Mouse (Mus musculus): ENCODE measurements around the gene Jchain. TPM values are rescaled to one million over a fixed set of nuclear protein-coding genes. Genes with fewer than 3 reads are reported as not detected.

Gene Jchain
- total RNA-seq (2021) (under 1 TPM; 0.36 to 0.39 TPM), polyA plus RNA-seq (2012; rRNA removed) (3.1 and 3.9 TPM in 2 replicates)
- long read RNA-seq: 0 reads

GRCm38 (mm10) chr5:88527657-88528056 lies at the start of gene Jchain:
Jchain (minus strand) TSS chr5:88527891.
- no peak within 1 kb of the TSS for H3K27ac ChIP-seq
- TF ChIP-seq POLR2A (IDR thresholded peaks at IDR 0.05; ENCODE audit: insufficient read depth, low read depth, low read length) (no peak), EP300 (IDR thresholded peaks at IDR 0.05; ENCODE audit: insufficient read depth, low read depth, low read length) (no peak), CTCF (IDR thresholded peaks at IDR 0.05) (no peak)
- no peaks in the 10 kb centered on the region for H3K36me3 ChIP-seq (ENCODE audit: control insufficient read depth, insufficient read depth, low read length)
- H3K4me3 ChIP-seq: no peak within 1 kb of the TSS
- no peaks in the 10 kb centered on the region for H3K4me1 ChIP-seq (ENCODE audit: control insufficient read depth, insufficient read depth, low read length)
- H3K27me3 ChIP-seq (ENCODE audit: control insufficient read depth, insufficient read depth, low read length): no peaks in the 10 kb centered on the region
- no peaks in the 10 kb centered on the region for H3K79me2 ChIP-seq (replicated peaks; ENCODE audit: control insufficient read depth, insufficient read depth, low read length)
- no peak for DNase-seq
- no peak within 1 kb of the TSS for H3K9ac ChIP-seq (ENCODE audit: low read depth, low read length)
- intact Hi-C loops (cut with DNase I): no loop called here
- WGBS: 89% methylated on average over 3 of the region's 3 CpGs

DNA sequence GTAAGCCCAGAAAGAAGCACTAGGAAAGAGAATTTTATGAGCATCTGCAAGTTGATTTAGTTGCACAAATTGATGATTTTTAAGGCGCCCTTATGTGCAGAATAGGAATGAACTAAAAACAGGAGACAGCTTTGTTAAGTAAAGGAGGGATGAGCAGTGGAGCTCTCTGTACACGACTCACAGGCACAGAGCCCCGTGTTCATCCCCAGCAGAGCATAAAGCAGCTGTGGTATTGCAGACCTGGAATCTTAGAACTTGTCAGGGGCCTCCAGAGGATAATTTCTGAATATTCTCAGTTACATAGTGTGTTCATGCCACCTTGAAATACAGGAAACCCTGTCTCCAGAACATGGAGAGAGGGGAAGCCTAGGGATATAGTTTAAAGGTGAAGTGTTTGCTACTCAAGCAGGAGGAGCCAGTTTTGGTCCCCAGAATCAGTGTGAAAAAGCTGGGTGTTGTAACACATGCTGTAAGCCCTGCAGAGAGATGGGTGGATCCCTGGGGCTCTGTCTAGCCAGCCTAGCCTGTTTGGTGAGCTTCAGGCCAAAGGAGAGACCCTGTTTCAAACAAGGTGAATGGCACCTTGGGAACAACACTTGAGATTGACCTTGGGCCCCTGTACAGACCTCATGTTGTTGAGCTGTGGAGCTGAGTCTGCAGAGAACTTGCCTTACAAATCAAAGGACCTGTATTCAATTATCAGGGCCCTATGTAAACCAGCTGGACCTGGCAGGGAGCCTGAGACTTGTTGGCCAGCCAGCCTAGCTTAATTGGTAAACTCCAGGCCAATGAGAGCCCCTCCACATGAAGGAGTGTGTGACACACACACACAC lies 48.0 kb upstream of the Jchain start:
- Histone ChIP-seq H3K4me3 (no peak overlapping the region), H3K36me3 (ENCODE audit: control insufficient read depth, insufficient read depth, low read length) (no peaks in the 10 kb centered on the region), H3K79me2 (replicated peaks; ENCODE audit: control insufficient read depth, insufficient read depth, low read length) (0 out of 2 replicates have a peak, but pooled peaks cover 1% of the 10 kb centered on the region), H3K27ac (no peak overlapping the region), H3K4me1 (ENCODE audit: control insufficient read depth, insufficient read depth, low read length) (no peaks in the 10 kb centered on the region), H3K27me3 (ENCODE audit: control insufficient read depth, insufficient read depth, low read length) (no peaks in the 10 kb centered on the region), H3K9ac (ENCODE audit: low read depth, low read length) (no peak overlapping the region)
- 70% methylated on average over 3 of the region's 3 CpGs for WGBS
- no peak for DNase-seq
- intact Hi-C loops (cut with DNase I): no loop called here
- no peak for TF ChIP-seq EP300 (IDR thresholded peaks at IDR 0.05; ENCODE audit: insufficient read depth, low read depth, low read length)
- no peak for TF ChIP-seq CTCF (IDR thresholded peaks at IDR 0.05)
- TF ChIP-seq POLR2A (IDR thresholded peaks at IDR 0.05; ENCODE audit: insufficient read depth, low read depth, low read length): no peak

- intact Hi-C loops (cut with DNase I): no loop called here
- no peak for TF ChIP-seq CTCF (IDR thresholded peaks at IDR 0.05)
- TF ChIP-seq POLR2A (IDR thresholded peaks at IDR 0.05; ENCODE audit: insufficient read depth, low read depth, low read length): no peak
- TF ChIP-seq EP300 (IDR thresholded peaks at IDR 0.05; ENCODE audit: insufficient read depth, low read depth, low read length): no peak
- no peak overlapping the region for H3K27ac ChIP-seq
These were observed 47.1 kb upstream of the Jchain start for GRCm38 (mm10) chr5:88574829-88575228.

DNA sequence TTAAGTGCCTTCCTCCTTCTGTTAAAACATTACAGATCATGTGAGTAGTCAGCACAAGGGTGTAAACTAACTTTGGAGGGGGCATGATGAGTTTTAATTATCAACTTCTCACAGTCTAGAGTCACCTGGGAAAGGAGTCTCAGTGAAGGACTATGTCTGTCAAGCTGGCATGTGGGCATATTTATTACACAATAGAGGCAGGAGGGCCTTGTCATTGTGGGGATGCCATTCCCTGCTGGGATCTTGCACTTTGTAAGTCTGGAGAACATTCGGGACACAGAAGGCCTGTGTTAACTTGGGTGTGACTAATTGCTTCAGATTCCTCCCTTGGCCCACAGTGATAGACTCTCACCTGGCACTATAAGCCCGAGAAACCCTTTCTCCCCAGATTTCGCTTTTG lies 41.9 kb upstream of the Jchain start:
- H3K4me3 ChIP-seq: no peak overlapping the region
- H3K4me1 ChIP-seq (ENCODE audit: control insufficient read depth, insufficient read depth, low read length): peaks cover 5% of the 10 kb centered on the region
- intact Hi-C loops (cut with DNase I): loop anchor here (5.0 kb wide), 2 partner anchors 108 to 198 kb away; partner anchors contain the start of gene Grsf1

More at GRCm38 (mm10) chr5:88574829-88575228, 47.1 kb upstream of the Jchain start:
- DNase-seq: no peak
- WGBS: 87% methylated on average over 3 of the region's 3 CpGs
- no peaks in the 10 kb centered on the region for H3K27me3 ChIP-seq (ENCODE audit: control insufficient read depth, insufficient read depth, low read length)
- no peaks in the 10 kb centered on the region for H3K4me1 ChIP-seq (ENCODE audit: control insufficient read depth, insufficient read depth, low read length)
- no peak overlapping the region for H3K9ac ChIP-seq (ENCODE audit: low read depth, low read length)
- no peak overlapping the region for H3K4me3 ChIP-seq
- 0 out of 2 replicates have a peak, but pooled peaks cover 4% of the 10 kb centered on the region for H3K79me2 ChIP-seq (replicated peaks; ENCODE audit: control insufficient read depth, insufficient read depth, low read length)
- H3K36me3 ChIP-seq (ENCODE audit: control insufficient read depth, insufficient read depth, low read length): no peaks in the 10 kb centered on the region

GRCm38 (mm10) chr5:88566034-88566841 lies 38.5 kb upstream of the Jchain start:
- Histone ChIP-seq H3K27ac (peak overlapping the region; percentile 88), H3K9ac (ENCODE audit: low read depth, low read length) (peak overlapping the region; percentile 76), H3K4me1 (ENCODE audit: control insufficient read depth, insufficient read depth, low read length) (peaks cover 6% of the 10 kb centered on the region), H3K4me3 (peak overlapping the region; percentile 83), H3K36me3 (ENCODE audit: control insufficient read depth, insufficient read depth, low read length) (no peaks in the 10 kb centered on the region), H3K79me2 (replicated peaks; ENCODE audit: control insufficient read depth, insufficient read depth, low read length) (0 out of 2 replicates have a peak, but pooled peaks cover 6% of the 10 kb centered on the region), H3K27me3 (ENCODE audit: control insufficient read depth, insufficient read depth, low read length) (no peaks in the 10 kb centered on the region)
- intact Hi-C loops (cut with DNase I): loop anchor here (5.0 kb wide), 2 partner anchors 111 to 201 kb away; partner anchors contain the start of gene Grsf1
- DNase-seq: no peak
- no peak for TF ChIP-seq EP300 (IDR thresholded peaks at IDR 0.05; ENCODE audit: insufficient read depth, low read depth, low read length)
- WGBS: 7% methylated on average over 14 of the region's 14 CpGs

More for the DNA sequence above, 41.9 kb upstream of the Jchain start:
- H3K27ac ChIP-seq: no peak overlapping the region
- TF ChIP-seq CTCF (IDR thresholded peaks at IDR 0.05) (no peak), POLR2A (IDR thresholded peaks at IDR 0.05; ENCODE audit: insufficient read depth, low read depth, low read length) (no peak), EP300 (IDR thresholded peaks at IDR 0.05; ENCODE audit: insufficient read depth, low read depth, low read length) (no peak)
- DNase-seq: no peak
- H3K36me3 ChIP-seq (ENCODE audit: control insufficient read depth, insufficient read depth, low read length): no peaks in the 10 kb centered on the region
- H3K9ac ChIP-seq (ENCODE audit: low read depth, low read length): no peak overlapping the region
- WGBS: 89% methylated on average over 3 of the region's 3 CpGs
- H3K27me3 ChIP-seq (ENCODE audit: control insufficient read depth, insufficient read depth, low read length): no peaks in the 10 kb centered on the region
- H3K79me2 ChIP-seq (replicated peaks; ENCODE audit: control insufficient read depth, insufficient read depth, low read length): 0 out of 2 replicates have a peak, but pooled peaks cover 7% of the 10 kb centered on the region
